Mouse (Mus musculus) embryonic stem cell, embryonic (primary cell): ENCODE results near the gene Tubg2.

Experiments used
- CTCF ChIA-PET, 4 experiments: fragments of 300-600 bp in 2 of 4; fragments of 350-600 bp in 2 of 4; sonication (Branson Sonifier 250); formaldehyde crosslinking; loops; one replicate each; lab custom pipeline; 2022; ENCODE audit warnings: inconsistent platforms in 2 of 4; lab: Charles Lee
- POLR2A ChIA-PET, 4 experiments: fragments of 300-600 bp in 2 of 4; fragments of 350-600 bp in 2 of 4; sonication (Branson Sonifier 250); formaldehyde crosslinking; loops; one replicate each; lab custom pipeline; 2022; ENCODE audit warnings: antibody characterized with exemption in 4 of 4, inconsistent platforms in 1 of 4; lab: Charles Lee

Gene Tubg2

DNA sequence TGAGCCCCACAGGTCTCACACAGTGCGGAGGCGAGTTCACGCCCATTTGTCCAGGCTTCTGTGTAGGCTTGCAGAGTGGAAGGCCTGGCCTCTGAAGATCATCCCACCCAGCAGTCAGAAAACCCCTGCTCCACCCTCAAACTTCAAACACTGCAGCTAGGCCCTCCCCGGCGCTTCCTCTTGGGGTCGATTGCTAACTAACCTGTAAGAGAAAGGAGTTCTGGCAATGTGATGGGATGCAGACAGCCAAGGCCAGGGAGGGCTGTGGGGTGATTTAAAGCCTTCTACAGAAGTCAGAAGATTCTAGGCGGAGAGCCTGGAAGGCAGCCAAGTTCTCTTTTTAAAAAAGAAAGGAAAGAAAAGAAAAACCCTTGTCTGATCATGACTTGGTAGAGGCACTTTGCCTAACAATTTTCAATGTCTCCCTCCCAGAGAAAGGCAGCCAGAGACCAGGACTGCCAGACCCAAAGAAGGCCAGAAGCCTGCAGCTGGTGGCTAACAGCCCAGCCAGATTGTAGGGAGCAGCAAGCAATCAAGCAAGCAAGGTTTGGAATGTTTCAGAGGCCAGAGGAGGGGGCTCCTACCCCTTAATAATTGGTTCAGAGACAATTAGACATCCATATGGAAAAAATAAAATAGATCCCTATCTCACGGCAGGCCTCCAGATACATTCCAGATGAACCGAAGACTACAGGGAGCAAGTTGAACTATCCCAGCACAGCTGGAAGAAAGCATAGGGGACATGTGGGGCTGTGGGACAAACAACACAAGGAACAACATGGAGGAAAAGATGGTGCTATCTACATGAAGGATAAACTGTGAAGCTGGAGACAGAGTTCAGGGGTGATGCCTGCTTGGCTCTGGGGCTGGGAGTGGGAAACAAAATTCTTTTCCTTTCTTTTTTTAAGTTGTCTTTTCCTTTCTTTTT lies 6.3 kb upstream of the Tubg2 start:
- POLR2A ChIA-PET, result interaction anchor here in 3 of 4 experiments (0.9 to 1.8 kb wide), 8 partner anchors 12 to 30 kb away, joined by 3 to 7 read pairs (median 4); partner anchors contain the start of genes Retreg3 (in 1 of the 3) and Tubg1 (in 1 of the 3)
- CTCF ChIA-PET, result interaction anchor here (0.5 to 1.6 kb wide), 5 partner anchors 14 to 437 kb away, joined by 3 to 7 read pairs (median 4); partner anchors contain the start of gene Kat2a (in 1 of the 4)

DNA sequence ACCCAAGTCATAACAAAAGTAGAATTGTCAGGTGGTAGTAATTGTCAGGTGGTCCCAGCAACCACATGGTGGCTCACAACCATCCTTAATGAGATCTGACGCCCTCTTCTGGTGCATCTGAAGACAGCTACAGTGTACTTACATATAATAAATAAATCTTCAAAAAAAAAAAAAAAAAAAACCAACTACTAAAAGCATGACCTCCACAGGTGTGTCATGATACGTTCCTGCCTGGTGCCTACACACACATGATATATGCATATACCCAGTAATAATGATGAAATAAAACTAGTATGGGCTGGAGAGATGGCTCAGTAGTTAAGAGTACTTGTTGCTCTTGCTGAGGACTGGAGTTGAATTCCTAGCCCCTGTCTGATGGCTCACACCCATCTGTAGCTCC lies 4.6 kb upstream of the Tubg2 start:
- ChIA-PET POLR2A (interaction anchor here in 2 of 4 experiments (0.6 to 1.0 kb wide), 3 partner anchors 10 to 423 kb away, joined by 3 to 9 read pairs (median 3); no protein-coding TSS in a partner anchor), CTCF (interaction anchor here in 3 of 4 experiments (0.6 to 1.9 kb wide), 14 partner anchors 11 to 528 kb away, joined by 3 to 11 read pairs (median 4); partner anchors contain the start of genes Atp6v0a1 (in 1 of the 3), Naglu (in 1 of the 3) and Plekhh3 (in 1 of the 3))

DNA sequence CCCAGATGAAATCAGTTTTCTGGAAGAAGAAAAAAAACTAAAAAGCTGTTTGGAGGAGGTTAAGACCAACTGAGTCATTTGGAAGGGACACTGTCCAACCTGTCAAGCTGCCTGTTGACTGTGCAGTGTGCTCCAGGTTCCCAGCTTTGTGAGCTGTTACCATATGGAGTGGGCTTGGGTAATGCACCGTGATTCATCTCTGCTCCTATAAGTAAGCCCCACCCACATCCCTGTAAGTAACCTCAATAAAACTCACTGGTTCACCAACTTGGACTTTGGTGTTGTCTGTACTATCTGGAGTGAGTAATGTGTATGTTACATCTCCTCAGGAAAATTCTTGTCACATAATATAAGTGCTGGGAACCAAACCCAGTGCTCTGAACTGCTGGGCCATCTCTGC lies 2.9 kb upstream of the Tubg2 start:
- POLR2A ChIA-PET, result interaction anchor here in 2 of 4 experiments (0.6 to 2.5 kb wide), 7 partner anchors 9 to 625 kb away, joined by 3 to 10 read pairs (median 4); partner anchors contain the start of genes Acly (in 1 of the 2) and Cntnap1 (in 1 of the 2)

GRCm38 (mm10) chr11:101154648-101155047 lies 1.1 kb upstream of the Tubg2 start:
- CTCF ChIA-PET, result interaction anchor here (0.5 to 2.2 kb wide), 4 partner anchors 9 to 318 kb away, joined by 3 to 8 read pairs (median 4); no protein-coding TSS in a partner anchor
- POLR2A ChIA-PET, result interaction anchor here in 3 of 4 experiments (0.6 to 2.9 kb wide), 6 partner anchors 8 to 535 kb away, joined by 3 to 11 read pairs (median 6); partner anchors contain the start of genes Cntnap1 (in 1 of the 3), Nkiras2 (in 1 of the 3) and Plekhh3 (in 1 of the 3)

More for the DNA sequence above, 2.9 kb upstream of the Tubg2 start:
- CTCF ChIA-PET, result interaction anchor here in 3 of 4 experiments (0.7 to 2.2 kb wide), 5 partner anchors 11 to 24 kb away, joined by 3 to 6 read pairs (median 5); no protein-coding TSS in a partner anchor

DNA sequence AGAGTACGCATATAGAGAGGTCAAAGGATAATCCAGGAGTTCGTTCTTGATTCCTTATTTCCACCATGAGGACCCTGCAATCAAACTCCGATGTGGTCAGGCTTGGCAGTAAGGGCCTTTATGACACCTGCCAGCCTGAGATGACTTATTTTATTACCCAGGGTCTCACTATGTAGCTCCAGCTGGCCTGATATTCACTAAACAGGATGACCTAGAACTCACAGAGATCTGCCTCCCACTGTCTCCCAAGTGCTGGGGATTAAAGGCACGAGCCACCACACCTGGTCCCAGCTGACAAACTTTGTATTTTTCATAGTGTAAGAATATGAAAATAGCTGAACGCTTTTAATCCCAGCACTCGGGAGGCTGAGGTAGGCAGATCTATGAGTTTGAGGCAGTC lies 556 bp upstream of the Tubg2 start:
- ChIA-PET POLR2A (interaction anchor here in 3 of 4 experiments (0.6 to 2.9 kb wide), 6 partner anchors 8 to 536 kb away, joined by 3 to 11 read pairs (median 4); partner anchors contain the start of genes Nkiras2 (in 1 of the 3) and Plekhh3 (in 1 of the 3)), CTCF (interaction anchor here (0.5 to 2.4 kb wide), 10 partner anchors 22 to 318 kb away, joined by 3 to 10 read pairs (median 3); no protein-coding TSS in a partner anchor)

- POLR2A ChIA-PET, result interaction anchor here in 2 of 4 experiments (1.3 to 2.1 kb wide), 3 partner anchors 11 kb away, joined by 3 to 8 read pairs (median 5); partner anchors contain the start of gene Plekhh3 (in 2 of the 2)
- CTCF ChIA-PET, result interaction anchor here in 1 of 4 experiments (2.0 kb wide), 1 partner anchor 29 kb away, joined by 8 read pairs; no protein-coding TSS in a partner anchor
These were observed 4.4 kb downstream of the Tubg2 start for GRCm38 (mm10) chr11:101160151-101160550.

- POLR2A ChIA-PET, result interaction anchor here in 3 of 4 experiments (0.6 to 3.1 kb wide), 8 partner anchors 10 to 41 kb away, joined by 3 to 10 read pairs (median 4); partner anchors contain the start of genes Plekhh3 (in 2 of the 3), Ccr10 (in 1 of the 3), Cntnap1 (in 1 of the 3) and Retreg3 (in 1 of the 3)
- CTCF ChIA-PET, result interaction anchor here in 3 of 4 experiments (0.6 to 2.0 kb wide), 6 partner anchors 10 to 40 kb away, joined by 3 to 8 read pairs (median 4); partner anchors contain the start of gene Plekhh3 (in 1 of the 3)
These were observed 5.3 kb downstream of the Tubg2 start for GRCm38 (mm10) chr11:101160981-101161505.

DNA sequence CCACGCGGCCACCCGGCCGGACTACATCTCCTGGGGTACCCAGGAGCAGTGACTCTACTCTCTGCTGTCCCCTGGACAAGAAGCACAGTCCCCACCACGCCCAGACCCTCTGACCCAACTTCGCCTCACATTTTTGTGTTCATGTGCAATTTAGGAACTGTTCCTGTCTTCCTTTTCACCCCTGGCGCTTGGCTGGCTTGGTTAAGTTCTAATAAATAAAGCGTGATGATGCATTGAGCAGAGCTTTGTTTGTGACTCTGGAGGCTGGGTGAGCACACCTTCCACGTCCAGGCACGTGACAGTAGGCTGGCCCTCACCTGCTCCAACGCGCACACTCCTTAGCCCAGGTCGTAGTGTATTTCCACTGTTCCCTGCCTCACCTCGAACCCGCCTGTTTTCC lies 5.8 kb downstream of the Tubg2 start:
- CTCF ChIA-PET, result interaction anchor here in 3 of 4 experiments (1.0 to 2.0 kb wide), 5 partner anchors 10 to 40 kb away, joined by 3 to 8 read pairs (median 4); partner anchors contain the start of gene Plekhh3 (in 1 of the 3)
- POLR2A ChIA-PET, result interaction anchor here in 3 of 4 experiments (0.7 to 4.2 kb wide), 7 partner anchors 10 to 41 kb away, joined by 3 to 23 read pairs (median 6); partner anchors contain the start of genes Plekhh3 (in 2 of the 3), Ccr10 (in 1 of the 3), Cntnap1 (in 1 of the 3) and Retreg3 (in 1 of the 3)

DNA sequence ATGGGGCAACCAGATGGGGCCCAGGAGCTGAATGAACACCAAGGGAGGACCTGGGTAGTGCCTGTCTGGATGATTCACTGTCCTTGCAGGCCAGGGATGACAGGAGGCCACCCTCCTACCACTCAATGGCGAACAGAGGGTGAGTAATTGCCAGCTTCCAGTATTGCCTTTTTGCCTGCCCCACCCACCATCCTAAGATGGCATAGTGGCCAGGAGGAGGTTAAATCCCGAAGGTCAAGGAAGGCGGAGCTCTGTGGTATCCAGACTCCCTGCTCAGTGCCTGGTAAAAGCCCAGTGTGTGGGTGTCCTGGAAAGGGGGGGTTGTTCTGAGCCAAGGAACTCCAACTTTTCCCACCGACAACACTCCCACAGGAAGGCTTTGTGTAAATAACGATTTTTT lies 6.6 kb downstream of the Tubg2 start:
- ChIA-PET CTCF (interaction anchor here (0.5 to 4.1 kb wide), 8 partner anchors 13 to 219 kb away, joined by 3 to 48 read pairs (median 4); partner anchors contain the start of gene Ccr10 (in 2 of the 4)), POLR2A (interaction anchor here (0.6 to 4.2 kb wide), 12 partner anchors 9 to 74 kb away, joined by 3 to 23 read pairs (median 4); partner anchors contain the start of genes Plekhh3 (in 2 of the 4), Ccr10 (in 1 of the 4), Cntnap1 (in 1 of the 4) and Mlx (in 1 of the 4))

DNA sequence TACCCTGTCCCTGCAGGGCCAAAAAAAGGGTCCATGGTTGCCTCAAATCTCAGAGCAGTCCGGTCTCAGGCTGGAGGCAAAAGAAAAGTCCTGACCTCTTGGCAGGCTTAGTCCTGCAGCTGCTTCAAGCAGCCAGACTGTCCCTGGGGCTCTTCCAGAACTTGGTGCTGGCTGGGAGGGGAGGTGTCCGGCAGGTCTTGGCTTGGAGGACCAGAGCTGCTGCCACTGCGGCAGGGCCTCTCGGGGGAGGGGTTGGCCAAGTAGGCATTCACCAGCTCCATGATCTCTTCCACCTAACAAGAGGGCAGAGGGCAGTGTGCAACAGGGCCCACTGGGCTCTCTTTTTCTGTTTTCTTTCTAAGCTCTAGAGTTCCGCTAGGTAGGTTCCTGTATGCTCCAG lies 7.1 kb downstream of the Tubg2 start:
- CTCF ChIA-PET, result interaction anchor here in 3 of 4 experiments (0.6 to 4.1 kb wide), 15 partner anchors 9 to 201 kb away, joined by 3 to 48 read pairs (median 4); partner anchors contain the start of genes Ccr10 (in 2 of the 3), Psmc3ip (in 2 of the 3) and Plekhh3 (in 1 of the 3)
- POLR2A ChIA-PET, result interaction anchor here (0.6 to 4.2 kb wide), 24 partner anchors 9 to 1833 kb away, joined by 3 to 23 read pairs (median 4); partner anchors contain the start of genes Plekhh3 (in 3 of the 4), Retreg3 (in 2 of the 4), Tubg1 (in 2 of the 4) and Ccr10 (in 1 of the 4)

DNA sequence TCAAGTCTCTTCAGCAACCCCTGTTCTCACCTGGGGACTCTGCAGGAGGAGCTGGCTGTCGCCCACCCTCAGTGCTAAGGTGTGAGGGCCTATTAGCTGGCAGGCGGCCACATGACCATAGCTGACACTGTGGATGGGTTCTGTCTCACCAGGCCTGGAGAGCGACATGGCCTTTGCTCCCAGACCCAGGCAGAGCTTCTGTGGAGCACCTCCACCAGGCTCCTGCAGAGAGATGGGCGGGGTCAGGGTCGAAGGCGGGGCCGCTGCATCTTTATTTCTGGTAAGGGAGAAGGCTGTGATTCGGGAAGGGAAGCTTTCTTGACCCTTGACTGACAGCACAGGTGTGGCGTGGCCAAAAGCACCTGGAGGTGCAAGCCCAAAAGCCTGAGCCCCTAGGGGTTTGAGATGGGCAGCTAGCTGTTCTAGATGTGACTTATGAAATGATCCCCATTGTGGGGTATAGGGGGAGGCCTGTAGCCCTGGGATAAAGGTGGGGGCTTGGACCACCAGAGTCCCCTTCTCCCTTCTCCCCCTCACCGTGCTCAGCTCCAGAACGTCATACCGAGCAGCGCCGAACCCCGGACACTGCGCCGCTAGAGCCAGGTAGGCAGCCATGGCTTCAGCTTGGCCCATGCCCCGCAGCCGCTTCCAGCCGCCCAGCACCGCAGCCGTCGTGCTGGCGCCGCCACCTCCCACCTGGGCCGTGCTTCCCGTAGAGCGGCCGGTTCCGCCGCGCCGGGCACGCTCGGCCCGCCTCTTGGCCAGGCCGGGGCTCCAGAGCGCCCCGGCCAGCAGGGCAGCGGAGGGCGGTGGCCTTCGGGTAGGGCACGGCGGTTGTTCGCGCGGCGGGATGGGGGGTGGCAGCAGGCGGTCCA lies 8.0 kb downstream of the Tubg2 start:
- ChIA-PET POLR2A (interaction anchor here (0.5 to 4.2 kb wide), 33 partner anchors 8 to 1832 kb away, joined by 3 to 23 read pairs (median 5); partner anchors contain the start of genes Plekhh3 (in 3 of the 4), Retreg3 (in 2 of the 4), Tubg1 (in 2 of the 4) and Acly (in 1 of the 4)), CTCF (interaction anchor here (0.5 to 4.1 kb wide), 21 partner anchors 8 to 183 kb away, joined by 3 to 48 read pairs (median 4); partner anchors contain the start of genes Ccr10 (in 2 of the 4), Psmc3ip (in 2 of the 4), Becn1 (in 1 of the 4) and Plekhh3 (in 1 of the 4))

- ChIA-PET CTCF (interaction anchor here in 3 of 4 experiments (0.6 to 4.1 kb wide), 11 partner anchors 11 to 138 kb away, joined by 3 to 48 read pairs (median 3); partner anchors contain the start of genes Becn1 (in 2 of the 3) and Ccr10 (in 2 of the 3)), POLR2A (interaction anchor here (0.6 to 4.2 kb wide), 26 partner anchors 7 to 637 kb away, joined by 3 to 23 read pairs (median 5); partner anchors contain the start of genes Ccr10 (in 2 of the 4), Plekhh3 (in 2 of the 4), Retreg3 (in 2 of the 4) and Rpl27 (in 2 of the 4))
These were observed 8.6 kb downstream of the Tubg2 start for GRCm38 (mm10) chr11:101164351-101164665.

GRCm38 (mm10) chr11:101164677-101165580 lies 9.2 kb downstream of the Tubg2 start:
- ChIA-PET POLR2A (interaction anchor here (0.6 to 4.2 kb wide), 27 partner anchors 8 to 638 kb away, joined by 3 to 23 read pairs (median 4); partner anchors contain the start of genes Ccr10 (in 2 of the 4), Retreg3 (in 2 of the 4), Rpl27 (in 2 of the 4) and Tubg1 (in 2 of the 4)), CTCF (interaction anchor here (0.5 to 4.1 kb wide), 11 partner anchors 10 to 463 kb away, joined by 3 to 48 read pairs (median 4); partner anchors contain the start of genes Becn1 (in 2 of the 4) and Ccr10 (in 2 of the 4))

DNA sequence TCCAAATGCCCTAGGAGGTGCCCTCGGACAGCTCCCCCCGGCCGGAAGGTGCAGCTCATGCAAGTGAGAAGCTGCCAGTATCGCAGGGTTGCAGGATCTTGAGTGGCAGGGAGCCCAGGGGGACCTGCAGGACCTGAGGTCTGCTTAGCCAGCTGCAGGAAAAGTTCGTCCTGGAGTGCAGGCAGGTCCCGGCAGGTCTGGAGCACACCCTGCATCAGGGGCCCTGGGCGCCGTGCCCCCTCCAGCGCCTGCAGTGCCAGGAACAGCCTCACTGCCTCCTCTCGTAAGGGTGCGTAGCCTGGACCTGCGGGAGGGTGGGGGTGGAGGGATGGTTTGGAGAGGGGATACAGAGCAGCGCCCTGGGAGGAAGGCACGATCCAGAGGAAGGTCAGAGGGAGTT lies 10.7 kb downstream of the Tubg2 start:
- CTCF ChIA-PET, result interaction anchor here in 1 of 4 experiments (1.0 to 4.1 kb wide), 2 partner anchors 9 to 11 kb away, joined by 3 to 39 read pairs; partner anchors contain the start of gene Ccr10
- POLR2A ChIA-PET, result interaction anchor here in 1 of 4 experiments (1.7 kb wide), 1 partner anchor 10 kb away, joined by 8 read pairs; the partner anchor contains the start of gene Tubg2
